Mouse (Mus musculus) bone marrow macrophage, adult 2 months (primary cell): ENCODE results near the gene Lamb3.

Source experiments
- CTCF ChIP-seq: IDR thresholded peaks from 2 replicates; pipeline ENCODE4 v1.5.1; 2012; ENCODE audit warnings: low read depth, mild to moderate bottlenecking, low read length, moderate library complexity
- POLR2A ChIP-seq: IDR thresholded peaks from 2 replicates; pipeline ENCODE4 v1.6.1; 2012; ENCODE audit warnings: mild to moderate bottlenecking, low read depth, low read length, borderline replicate concordance

DNA sequence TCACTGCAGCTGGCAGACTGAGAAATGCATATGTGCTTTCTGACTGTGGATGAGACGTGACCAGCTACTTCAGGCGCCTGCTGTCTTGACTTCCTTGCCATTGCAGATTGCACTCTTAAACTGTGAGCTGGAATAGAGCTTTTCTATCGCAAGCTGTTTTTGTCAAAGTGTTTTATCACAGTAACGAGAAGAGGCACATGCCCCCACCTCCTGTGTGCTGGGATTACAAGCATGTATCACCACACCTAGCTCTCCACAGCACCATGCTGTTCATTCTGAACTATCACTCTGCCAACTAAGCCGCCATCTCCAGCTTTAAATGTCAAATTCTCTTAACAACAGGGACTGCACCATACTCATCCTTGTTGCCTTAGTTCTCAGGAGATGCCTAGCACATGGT, 173.4 kb downstream of the Lamb3 start:
- TF ChIP-seq CTCF (no peak), POLR2A (no peak)
